Mouse (Mus musculus) myocyte (in vitro differentiated cells): ENCODE measurements around the gene Snrpg.

ENCODE experiments used
- CEBPB ChIP-seq: IDR thresholded peaks from 2 replicates; pipeline ENCODE4 v1.6.1; 2011; ENCODE audit warnings: mild to moderate bottlenecking, moderate library complexity; ENCODE audit not compliant: poor library complexity, insufficient read depth, severe bottlenecking
- E2F4 ChIP-seq: IDR thresholded peaks from one replicate; pipeline ENCODE4 v1.6.1; 2011; ENCODE audit warnings: mild to moderate bottlenecking, control low read depth, moderate library complexity; ENCODE audit not compliant: insufficient read depth
- MYOD1 ChIP-seq, 3 experiments: IDR thresholded peaks; one replicate each; pipeline ENCODE4 v1.6.1; 2011; ENCODE audit warnings: control low read depth in 2 of 3, low read depth in 2 of 3, mild to moderate bottlenecking in 2 of 3, moderate library complexity in 1 of 3; ENCODE audit not compliant: insufficient read length in 2 of 3, control insufficient read depth in 1 of 3
- POLR2AphosphoS2 ChIP-seq: IDR thresholded peaks from one replicate; pipeline ENCODE4 v1.6.1; 2011; ENCODE audit warnings: low read depth, control low read depth; ENCODE audit not compliant: insufficient read length
- TCF3 ChIP-seq: IDR thresholded peaks from one replicate; pipeline ENCODE4 v1.6.1; 2011; ENCODE audit warnings: low read depth, control low read depth; ENCODE audit not compliant: insufficient read length

DNA sequence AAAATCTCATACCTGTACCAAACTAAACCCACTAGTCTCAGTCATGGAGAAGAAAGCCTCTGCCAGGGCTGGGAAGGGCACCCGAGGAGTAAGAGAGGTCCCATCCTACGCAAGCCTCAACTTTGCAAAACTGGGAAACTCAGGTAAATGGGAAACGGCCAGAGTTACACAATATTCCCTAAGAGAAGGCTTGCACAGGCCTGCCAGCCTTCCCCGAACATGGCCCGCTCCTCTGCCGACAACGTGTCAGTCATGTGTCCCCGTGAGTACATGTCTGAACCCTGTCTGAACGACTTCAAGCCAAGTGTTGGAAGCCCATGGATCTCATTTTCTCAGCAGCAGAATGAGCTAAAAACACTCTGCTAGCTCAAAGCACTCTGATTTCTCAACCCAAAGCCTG is 23.9 kb downstream of the Snrpg start:
- TF ChIP-seq E2F4 (no peak), MYOD1 (IDR thresholded peaks at IDR 0.05; ENCODE audit: control insufficient read depth in 1 of 3, insufficient read length in 2 of 3, low read depth in 2 of 3) (no peak), CEBPB (no peak), POLR2AphosphoS2 (no peak), TCF3 (no peak)
